Mouse (Mus musculus): Measurements from ENCODE around the gene Nckap1l. TPM values are rescaled to one million over a fixed set of nuclear protein-coding genes. Genes with fewer than 3 reads are reported as not detected.
A peak's percentile ranks its signal among the peaks of the same experiment; 100 is the strongest.

Nckap1l gene
- polyA plus RNA-seq, 1 experiment from 2014 or later, result 1.9 TPM

- Histone ChIP-seq H3K9me3 (no peaks in the 10 kb centered on the region), H3K36me3 (no peaks in the 10 kb centered on the region), H3K9ac (no peak overlapping the region), H3K27me3 (no peaks in the 10 kb centered on the region), H3K4me3 (no peak overlapping the region), H3K4me1 (replicated peaks) (no peaks in the 10 kb centered on the region), H3K27ac (replicated peaks) (no peak overlapping the region), H3K4me2 (no peak overlapping the region)
- no peak for ATAC-seq (ENCODE audit: low FRiP score, low read depth)
- WGBS, result 64% methylated on average over 1 of the region's 1 CpGs
Measured at GRCm38 (mm10) chr15:103479080-103479606, 25.5 kb downstream of the Nckap1l start.

DNA sequence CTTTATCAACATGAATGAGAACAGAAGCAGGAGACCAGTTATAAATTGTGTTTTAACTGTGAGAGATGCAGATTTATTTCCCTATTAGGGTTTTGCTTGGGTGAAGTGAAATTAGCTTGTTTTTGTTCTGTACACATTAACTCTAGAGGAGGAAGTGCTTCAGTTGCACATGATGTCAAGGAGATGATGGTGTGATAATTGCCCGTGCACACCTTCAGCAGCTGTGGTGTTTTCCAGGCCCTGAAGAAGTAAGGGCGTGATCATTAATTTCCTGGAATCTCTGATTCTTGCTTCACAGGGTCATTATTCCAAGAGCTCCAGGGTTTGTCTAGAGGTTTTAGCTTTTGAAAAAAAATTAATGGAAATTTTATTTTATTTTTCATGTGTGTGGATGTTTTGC, 26.5 kb downstream of the Nckap1l start:
- no peaks in the 10 kb centered on the region for H3K36me3 ChIP-seq
- WGBS, result 87% methylated on average over 2 of the region's 2 CpGs
- no peaks in the 10 kb centered on the region for H3K27me3 ChIP-seq
- no peak overlapping the region for H3K9ac ChIP-seq
- no peak overlapping the region for H3K4me2 ChIP-seq
- ATAC-seq (ENCODE audit: low FRiP score, low read depth), result no peak
- H3K4me1 ChIP-seq (replicated peaks), result peaks cover 9% of the 10 kb centered on the region
- H3K27ac ChIP-seq (replicated peaks), result no peak overlapping the region
- H3K4me3 ChIP-seq, result no peak overlapping the region
- H3K9me3 ChIP-seq, result no peaks in the 10 kb centered on the region

DNA sequence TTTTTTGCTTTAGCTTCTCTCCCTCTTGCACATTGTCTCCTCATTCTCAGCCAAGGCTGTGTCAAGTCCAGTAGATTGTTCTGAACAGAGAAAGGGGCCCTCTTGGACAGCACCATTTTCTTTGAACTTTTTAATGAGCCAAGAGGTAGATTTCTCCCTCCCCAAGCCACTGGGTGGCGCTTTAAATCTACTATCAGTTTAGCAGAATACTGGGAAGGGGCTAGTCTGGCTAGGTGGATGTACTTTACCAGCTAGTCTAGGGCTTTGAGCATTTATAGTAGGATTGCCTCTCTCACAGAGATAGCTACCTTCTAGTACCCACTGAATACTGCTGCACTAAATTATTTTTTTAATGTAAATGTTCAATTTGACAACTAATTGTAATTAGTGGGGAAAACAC, 28.9 kb downstream of the Nckap1l start:
- Histone ChIP-seq H3K4me1 (replicated peaks) (peaks cover 12% of the 10 kb centered on the region), H3K4me3 (no peak overlapping the region), H3K4me2 (no peak overlapping the region), H3K9me3 (no peaks in the 10 kb centered on the region), H3K27me3 (no peaks in the 10 kb centered on the region), H3K9ac (no peak overlapping the region), H3K27ac (replicated peaks) (no peak overlapping the region), H3K36me3 (no peaks in the 10 kb centered on the region)
- WGBS, result 0% methylated on average over 1 of the region's 1 CpGs
- ATAC-seq (ENCODE audit: low FRiP score, low read depth), result peak; percentile 63; the same call in 1 of the 2 replicates

GRCm38 (mm10) chr15:103484490-103484889, 30.9 kb downstream of the Nckap1l start:
- H3K27ac ChIP-seq (replicated peaks), result no peak overlapping the region
- 33% methylated on average over 2 of the region's 2 CpGs for WGBS
- no peak overlapping the region for H3K4me2 ChIP-seq
- peaks cover 12% of the 10 kb centered on the region for H3K4me1 ChIP-seq (replicated peaks)
- H3K36me3 ChIP-seq, result no peaks in the 10 kb centered on the region
- H3K9me3 ChIP-seq, result no peaks in the 10 kb centered on the region
- no peak overlapping the region for H3K4me3 ChIP-seq
- no peaks in the 10 kb centered on the region for H3K27me3 ChIP-seq
- H3K9ac ChIP-seq, result no peak overlapping the region
- ATAC-seq (ENCODE audit: low FRiP score, low read depth), result no peak

GRCm38 (mm10) chr15:103485106-103485505, 31.5 kb downstream of the Nckap1l start:
- ATAC-seq (ENCODE audit: low FRiP score, low read depth), result no peak
- peaks cover 12% of the 10 kb centered on the region for H3K4me1 ChIP-seq (replicated peaks)
- no peak overlapping the region for H3K27ac ChIP-seq (replicated peaks)
- no peaks in the 10 kb centered on the region for H3K9me3 ChIP-seq
- H3K9ac ChIP-seq, result no peak overlapping the region
- no peak overlapping the region for H3K4me2 ChIP-seq
- H3K36me3 ChIP-seq, result no peaks in the 10 kb centered on the region
- H3K27me3 ChIP-seq, result no peaks in the 10 kb centered on the region
- H3K4me3 ChIP-seq, result no peak overlapping the region
- 37% methylated on average over 3 of the region's 3 CpGs for whole genome bisulfite sequencing

- no peak overlapping the region for H3K9ac ChIP-seq
- H3K27me3 ChIP-seq, result no peaks in the 10 kb centered on the region
- H3K27ac ChIP-seq (replicated peaks), result no peak overlapping the region
- H3K4me1 ChIP-seq (replicated peaks), result peaks cover 12% of the 10 kb centered on the region
- no peak overlapping the region for H3K4me2 ChIP-seq
- ATAC-seq (ENCODE audit: low FRiP score, low read depth), result no peak
- 71% methylated on average over 1 of the region's 1 CpGs for WGBS
- no peaks in the 10 kb centered on the region for H3K9me3 ChIP-seq
- no peaks in the 10 kb centered on the region for H3K36me3 ChIP-seq
- H3K4me3 ChIP-seq, result no peak overlapping the region
Measured at GRCm38 (mm10) chr15:103486658-103487057, 33.1 kb downstream of the Nckap1l start.

GRCm38 (mm10) chr15:103488336-103488735, 34.7 kb downstream of the Nckap1l start:
- H3K27ac ChIP-seq (replicated peaks), result no peak overlapping the region
- H3K4me3 ChIP-seq, result no peak overlapping the region
- no peaks in the 10 kb centered on the region for H3K9me3 ChIP-seq
- H3K9ac ChIP-seq, result no peak overlapping the region
- 42% methylated on average over 4 of the region's 4 CpGs for WGBS
- H3K4me2 ChIP-seq, result no peak overlapping the region
- H3K36me3 ChIP-seq, result no peaks in the 10 kb centered on the region
- ATAC-seq (ENCODE audit: low FRiP score, low read depth), result no peak
- H3K27me3 ChIP-seq, result no peaks in the 10 kb centered on the region
- peaks cover 12% of the 10 kb centered on the region for H3K4me1 ChIP-seq (replicated peaks)

- H3K4me2 ChIP-seq, result no peak overlapping the region
- no peaks in the 10 kb centered on the region for H3K27me3 ChIP-seq
- no peak overlapping the region for H3K9ac ChIP-seq
- H3K36me3 ChIP-seq, result no peaks in the 10 kb centered on the region
- 65% methylated on average over 10 of the region's 10 CpGs for WGBS
- peak overlapping the region; percentile 31; the same call in 1 of the 2 replicates for H3K27ac ChIP-seq (replicated peaks)
- no peak overlapping the region for H3K4me3 ChIP-seq
- peaks cover 19% of the 10 kb centered on the region for H3K4me1 ChIP-seq (replicated peaks)
- no peaks in the 10 kb centered on the region for H3K9me3 ChIP-seq
- ATAC-seq (ENCODE audit: low FRiP score, low read depth), result peak; percentile 49; the same call in 1 of the 2 replicates
Measured at GRCm38 (mm10) chr15:103496204-103497140, 42.9 kb downstream of the Nckap1l start.

- no peak overlapping the region for H3K4me3 ChIP-seq
- no peak for ATAC-seq (ENCODE audit: low FRiP score, low read depth)
- H3K9ac ChIP-seq, result no peak overlapping the region
- WGBS, result 51% methylated on average over 3 of the region's 3 CpGs
- peak overlapping the region; percentile 3; the same call in 1 of the 2 replicates for H3K27ac ChIP-seq (replicated peaks)
- peaks cover 27% of the 10 kb centered on the region for H3K4me1 ChIP-seq (replicated peaks)
- no peaks in the 10 kb centered on the region for H3K9me3 ChIP-seq
- H3K36me3 ChIP-seq, result no peaks in the 10 kb centered on the region
- no peak overlapping the region for H3K4me2 ChIP-seq
- no peaks in the 10 kb centered on the region for H3K27me3 ChIP-seq
Measured at GRCm38 (mm10) chr15:103498157-103498556, 44.6 kb downstream of the Nckap1l start.

DNA sequence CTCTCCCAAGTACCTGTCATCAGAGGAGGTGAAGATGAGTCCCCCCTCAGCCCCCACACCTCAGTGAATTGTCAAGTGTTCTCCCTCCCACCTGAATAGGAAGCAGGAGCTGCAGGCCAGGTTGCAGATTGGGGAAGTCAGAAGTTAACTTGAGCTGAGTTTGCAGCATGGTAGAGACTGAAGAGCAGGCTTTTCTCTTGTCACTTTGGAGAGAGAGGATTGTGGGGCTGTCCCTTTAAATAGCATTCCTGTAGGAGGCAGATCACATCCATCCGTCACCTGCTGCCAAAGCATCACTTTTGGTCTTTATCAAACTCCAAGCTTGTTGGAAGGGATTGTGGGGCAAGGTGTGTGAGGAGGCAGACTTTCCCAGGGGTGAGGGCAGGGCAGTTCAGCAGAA, 47.1 kb downstream of the Nckap1l start:
- no peak overlapping the region for H3K4me2 ChIP-seq
- no peak overlapping the region for H3K9ac ChIP-seq
- H3K27me3 ChIP-seq, result no peaks in the 10 kb centered on the region
- no peaks in the 10 kb centered on the region for H3K9me3 ChIP-seq
- H3K4me1 ChIP-seq (replicated peaks), result peaks cover 51% of the 10 kb centered on the region
- H3K36me3 ChIP-seq, result no peaks in the 10 kb centered on the region
- no peak for ATAC-seq (ENCODE audit: low FRiP score, low read depth)
- no peak overlapping the region for H3K4me3 ChIP-seq
- H3K27ac ChIP-seq (replicated peaks), result no peak overlapping the region
- WGBS, result 70% methylated on average over 1 of the region's 1 CpGs

GRCm38 (mm10) chr15:103501186-103501585, 47.6 kb downstream of the Nckap1l start:
- no peak overlapping the region for H3K9ac ChIP-seq
- WGBS, result 74% methylated on average over 2 of the region's 2 CpGs
- H3K9me3 ChIP-seq, result no peaks in the 10 kb centered on the region
- H3K4me2 ChIP-seq, result no peak overlapping the region
- ATAC-seq (ENCODE audit: low FRiP score, low read depth), result no peak
- peaks cover 55% of the 10 kb centered on the region for H3K4me1 ChIP-seq (replicated peaks)
- H3K27ac ChIP-seq (replicated peaks), result no peak overlapping the region
- no peaks in the 10 kb centered on the region for H3K27me3 ChIP-seq
- no peak overlapping the region for H3K4me3 ChIP-seq
- no peaks in the 10 kb centered on the region for H3K36me3 ChIP-seq

- H3K36me3 ChIP-seq, result no peaks in the 10 kb centered on the region
- H3K4me3 ChIP-seq, result peak within 1 kb of the TSS; percentile 79
- peak; percentile 84 for ATAC-seq (ENCODE audit: low FRiP score, low read depth)
- no peaks in the 10 kb centered on the region for H3K27me3 ChIP-seq
- H3K4me1 ChIP-seq (replicated peaks), result peaks cover 60% of the 10 kb centered on the region
- H3K4me2 ChIP-seq, result peak within 1 kb of the TSS; percentile 91
- H3K9me3 ChIP-seq, result no peaks in the 10 kb centered on the region
- peak within 1 kb of the TSS; percentile 92 for H3K9ac ChIP-seq
- peak within 1 kb of the TSS; percentile 91 for H3K27ac ChIP-seq (replicated peaks)
- under 1% methylated on average over 62 of the region's 63 CpGs for WGBS
Measured at GRCm38 (mm10) chr15:103502435-103503250, 49.0 kb downstream of the Nckap1l start, which contains the start of gene Pde1b. Pde1b (plus strand) TSS chr15:103503034.

Measured in hindbrain, embryonic 15.5 days (tissue).